Comparison of ENCODE assay signal across 8 mouse cellular contexts in the genomic region with DNA sequence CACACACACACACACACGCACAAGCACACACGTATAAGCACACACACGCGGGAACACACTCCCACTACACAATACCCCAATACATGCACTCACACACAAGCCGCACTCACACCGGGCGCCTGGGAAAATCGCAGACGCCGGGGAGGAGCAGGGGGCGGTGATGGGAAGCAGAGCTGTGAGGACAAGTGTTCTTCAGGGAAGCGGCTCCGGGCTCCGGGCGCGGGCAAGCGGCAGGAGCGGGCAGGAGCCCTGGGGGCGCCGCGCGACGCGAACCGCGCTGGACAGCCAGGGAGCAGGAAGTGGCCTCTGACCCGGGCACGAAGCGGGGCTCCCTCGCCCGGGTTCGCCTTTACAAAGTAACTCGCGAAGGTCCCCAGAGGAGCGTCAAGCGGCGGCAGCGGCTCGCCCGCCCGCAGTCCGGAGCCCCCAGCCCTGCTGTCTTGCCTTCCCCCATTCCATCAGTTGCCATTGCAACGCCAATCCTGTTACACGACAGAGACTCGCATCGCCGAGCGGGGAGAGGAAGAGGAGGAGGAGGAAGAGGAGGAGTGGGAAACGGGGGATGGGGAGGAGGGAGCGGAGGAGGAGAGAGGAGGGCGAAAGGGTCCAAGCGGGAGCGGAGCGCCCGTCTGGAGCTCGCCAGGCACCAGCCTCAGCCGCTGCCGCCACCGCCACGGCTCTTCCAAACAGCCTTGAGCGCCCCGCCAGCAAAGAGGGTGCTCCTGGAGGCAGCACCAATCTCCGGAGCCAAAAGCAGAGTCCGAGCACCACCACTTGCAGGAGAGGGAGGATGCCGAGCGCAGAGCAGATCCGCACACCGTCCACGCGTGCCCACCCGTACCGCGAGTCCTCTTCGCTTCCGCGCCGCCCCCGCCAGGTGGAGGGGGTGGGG. TPM values are rescaled to one million over a fixed set of nuclear protein-coding genes. Genes with fewer than 3 reads are reported as not detected.
A peak's percentile ranks its signal among the peaks of the same experiment; 100 is the strongest.
DNase-seq lines count a peak whose midpoint lies in the region; ATAC-seq and TF ChIP-seq lines count a peak whose summit lies in the region.

No protein-coding gene starts in this region.

- H3K9ac ChIP-seq in heart, embryonic 11.5 days (ENCODE audit: low read depth, low read length) = 0 out of 2 replicates have a peak overlapping the region, but pooled peaks have one; percentile 17
- peak overlapping the region; percentile 85 for H3K9ac ChIP-seq in forebrain, embryonic 13.5 days
- peak overlapping the region; percentile 73 for H3K9ac ChIP-seq in hindbrain, postnatal 0 days (replicated peaks; ENCODE audit: low read length)
- H3K9ac ChIP-seq in limb, embryonic 12.5 days (replicated peaks) = peak overlapping the region; percentile 57

- peak overlapping the region; percentile 60 for H3K4me3 ChIP-seq in heart, embryonic 11.5 days (ENCODE audit: low read depth, low read length)
- H3K4me3 ChIP-seq in forebrain, embryonic 13.5 days = peak overlapping the region; percentile 76
- H3K4me3 ChIP-seq in hindbrain, postnatal 0 days (ENCODE audit: low read length) = peak overlapping the region; percentile 68
- H3K4me3 ChIP-seq in limb, embryonic 12.5 days (replicated peaks) = peak overlapping the region; percentile 61
- peak overlapping the region; percentile 86 for H3K4me3 ChIP-seq in olfactory bulb, adult 2 months (ENCODE audit: insufficient read depth, low read depth, low read length)

- peaks cover 3% of the 10 kb centered on the region; the same call in 1 of the 2 replicates for H3K4me1 ChIP-seq in heart, embryonic 11.5 days (ENCODE audit: control insufficient read depth, insufficient read depth, low read length)
- peaks cover 24% of the 10 kb centered on the region for H3K4me1 ChIP-seq in forebrain, embryonic 13.5 days
- no peaks in the 10 kb centered on the region for H3K4me1 ChIP-seq in hindbrain, postnatal 0 days (ENCODE audit: insufficient read depth, low read length)
- peaks cover 19% of the 10 kb centered on the region for H3K4me1 ChIP-seq in limb, embryonic 12.5 days (replicated peaks)
- 0 out of 2 replicates have a peak, but pooled peaks cover 3% of the 10 kb centered on the region for H3K4me1 ChIP-seq in olfactory bulb, adult 2 months (ENCODE audit: control insufficient read depth, insufficient read depth, low read length)

- WGBS in heart, embryonic 11.5 days (ENCODE audit: insufficient replicate concordance) = under 1% methylated on average over 74 of the region's 78 CpGs
- WGBS in forebrain, embryonic 13.5 days = under 1% methylated on average over 75 of the region's 78 CpGs
- WGBS in hindbrain, postnatal 0 days = under 1% methylated on average over 70 of the region's 78 CpGs
- under 1% methylated on average over 77 of the region's 78 CpGs for WGBS in limb, embryonic 12.5 days
- WGBS in olfactory bulb, adult 2 months = under 1% methylated on average over 78 of the region's 78 CpGs

- DNase-seq in heart, postnatal 25 days (ENCODE audit: low spot score) = no peak
- peak; percentile 72 for DNase-seq in hindbrain, postnatal 0 days (ENCODE audit: low spot score)
- no peak for DNase-seq in thymus, postnatal 36 days

- TF ChIP-seq POLR2A in olfactory bulb, adult 2 months (IDR thresholded peaks at IDR 0.05; ENCODE audit: insufficient read depth, low read depth, low read length) = peak; percentile 39; the same call in 1 of the 2 replicates

- H3K36me3 ChIP-seq in heart, embryonic 11.5 days (ENCODE audit: control insufficient read depth, insufficient read depth, low read length) = no peaks in the 10 kb centered on the region
- no peaks in the 10 kb centered on the region for H3K36me3 ChIP-seq in forebrain, embryonic 13.5 days (ENCODE audit: poor library complexity, severe bottlenecking)
- H3K36me3 ChIP-seq in hindbrain, postnatal 0 days (ENCODE audit: insufficient read depth, low read length) = no peaks in the 10 kb centered on the region
- no peaks in the 10 kb centered on the region for H3K36me3 ChIP-seq in limb, embryonic 12.5 days

- peaks cover 46% of the 10 kb centered on the region for H3K27me3 ChIP-seq in heart, embryonic 11.5 days (ENCODE audit: control insufficient read depth, insufficient read depth, low read length)
- 0 out of 2 replicates have a peak, but pooled peaks cover 2% of the 10 kb centered on the region for H3K27me3 ChIP-seq in forebrain, embryonic 13.5 days
- H3K27me3 ChIP-seq in hindbrain, postnatal 0 days (ENCODE audit: insufficient read depth, low read length) = no peaks in the 10 kb centered on the region
- H3K27me3 ChIP-seq in limb, embryonic 12.5 days = peaks cover 56% of the 10 kb centered on the region

- peak; percentile 69 for ATAC-seq in heart, embryonic 11.5 days (replicated peaks; ENCODE audit: insufficient number of reproducible peaks, low FRiP score, low TSS enrichment)
- ATAC-seq in cerebellum, adult (ENCODE audit: insufficient number of reproducible peaks, low FRiP score, low TSS enrichment) = peak; percentile 23; the same call in 1 of the 2 replicates
- ATAC-seq in forebrain, embryonic 13.5 days = peak; percentile 75
- ATAC-seq in hindbrain, postnatal 0 days = peak; percentile 67
- peak; percentile 63 for ATAC-seq in limb, embryonic 12.5 days (ENCODE audit: insufficient number of reproducible peaks, insufficient read depth, low FRiP score, low TSS enrichment, low read depth)

- peak overlapping the region; percentile 100 for H3K4me2 ChIP-seq in heart, embryonic 11.5 days
- H3K4me2 ChIP-seq in forebrain, embryonic 13.5 days = peak overlapping the region; percentile 94
- H3K4me2 ChIP-seq in hindbrain, postnatal 0 days (ENCODE audit: low read depth, low read length) = peak overlapping the region; percentile 78
- peak overlapping the region; percentile 98 for H3K4me2 ChIP-seq in limb, embryonic 12.5 days

- peak; percentile 25; the same call in 1 of the 2 replicates for TF ChIP-seq CTCF in hindbrain, postnatal 0 days (IDR thresholded peaks at IDR 0.05; ENCODE audit: low read depth)
- TF ChIP-seq CTCF in olfactory bulb, adult 2 months (IDR thresholded peaks at IDR 0.05; ENCODE audit: insufficient read depth, low read depth, low read length) = 0 out of 2 replicates have a peak, but pooled peaks have one; percentile 1

- H3K9me3 ChIP-seq in heart, embryonic 11.5 days (replicated peaks; ENCODE audit: control insufficient read depth, low read length) = no peaks in the 10 kb centered on the region
- H3K9me3 ChIP-seq in forebrain, embryonic 13.5 days (replicated peaks) = no peaks in the 10 kb centered on the region
- H3K9me3 ChIP-seq in hindbrain, postnatal 0 days (ENCODE audit: low read length) = no peaks in the 10 kb centered on the region
- H3K9me3 ChIP-seq in limb, embryonic 12.5 days = no peaks in the 10 kb centered on the region

- no peak overlapping the region for H3K27ac ChIP-seq in heart, embryonic 11.5 days (ENCODE audit: low read depth, low read length)
- H3K27ac ChIP-seq in forebrain, embryonic 13.5 days = peak overlapping the region; percentile 76
- peak overlapping the region; percentile 94 for H3K27ac ChIP-seq in hindbrain, postnatal 0 days
- H3K27ac ChIP-seq in limb, embryonic 12.5 days = no peak overlapping the region
- H3K27ac ChIP-seq in olfactory bulb, adult 2 months (ENCODE audit: insufficient read depth, low read depth, low read length) = peak overlapping the region; percentile 91

- intact Hi-C loops in heart, postnatal 25 days (cut with DNase I) = no loop called here

RNA-seq across cellular contexts. Expression of a gene that starts 0.8 kb away (rescaled TPM):
- polyA plus RNA-seq in heart, embryonic 11.5 days (2014; fragmentation: Nextera tagmentation; extraction: Ambion mirVana) = 0.37 and 0.77 TPM in 2 replicates
- total RNA-seq in heart, postnatal 25 days (2021) = under 1 TPM; 0.56 to 0.68 TPM
- polyA plus RNA-seq in forebrain, embryonic 13.5 days (2015; fragmentation: Nextera tagmentation; extraction: Ambion mirVana) = 8.3 and 9.9 TPM in 2 replicates
- 33.8 and 57.3 TPM in 2 replicates for total RNA-seq in hindbrain, postnatal 0 days (2014; rRNA removed)
- 43.7 and 44.9 TPM in 2 replicates for polyA plus RNA-seq in hindbrain, postnatal 0 days (2015; fragmentation: Nextera tagmentation; extraction: Ambion mirVana)
- polyA plus RNA-seq in limb, embryonic 12.5 days (2016; fragmentation: Nextera tagmentation; extraction: Ambion mirVana) = 1.2 and 1.3 TPM in 2 replicates
- not detected in 2 replicates for polyA plus RNA-seq in olfactory bulb, adult 2 months (2012; ENCODE audit: insufficient read depth, insufficient read length, low replicate concordance, missing spikeins)

Comparison
In these comparisons a context has a peak if more than half of its experiments do, and no peak if none do; other contexts are left out.
1. ATAC-seq: peak in every context shown above with its lines; median percentile 75 in forebrain, embryonic 13.5 days; 69 in heart, embryonic 11.5 days; 67 in hindbrain, postnatal 0 days; 63 in limb, embryonic 12.5 days; 23 in cerebellum, adult.
2. H3K27ac ChIP-seq: peak in forebrain, embryonic 13.5 days (single experiment), hindbrain, postnatal 0 days (single experiment) and olfactory bulb, adult 2 months (single experiment); none in heart, embryonic 11.5 days (single experiment) and limb, embryonic 12.5 days (single experiment).
3. H3K9ac ChIP-seq: peak in every context shown above with its lines; median percentile 85 in forebrain, embryonic 13.5 days; 73 in hindbrain, postnatal 0 days; 57 in limb, embryonic 12.5 days; 17 in heart, embryonic 11.5 days.
4. Peak in every context shown above with its lines, with median percentiles within 50 percentile points of each other: H3K4me2 ChIP-seq and H3K4me3 ChIP-seq.